Mouse (Mus musculus): ENCODE data around the gene Dis3l2. TPM values are rescaled to one million over a fixed set of nuclear protein-coding genes. Genes with fewer than 3 reads are reported as not detected.

Gene Dis3l2
- total RNA-seq, 2 experiments from 2014 or later: 12.2 to 13.4 TPM

DNA sequence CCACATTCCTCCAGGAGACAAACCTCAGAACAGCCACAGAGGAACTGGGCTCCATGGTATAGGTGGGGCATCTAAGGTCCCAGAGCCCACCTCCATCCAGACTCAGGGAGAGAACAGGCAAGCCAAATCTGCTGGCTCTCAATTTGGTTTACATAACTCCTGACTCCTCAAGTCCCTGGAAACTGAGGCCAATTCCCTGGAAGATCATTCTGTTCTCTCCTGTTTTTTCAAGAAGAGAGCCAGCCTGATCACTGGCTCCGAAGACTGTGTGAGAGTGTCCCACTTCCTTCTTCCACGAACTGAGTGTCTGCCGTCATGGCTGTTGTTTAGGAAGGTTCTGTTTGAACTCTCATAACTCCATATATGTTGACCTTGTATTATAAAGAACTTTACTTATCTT lies 305.5 kb downstream of the Dis3l2 start:
- no peak for DNase-seq (ENCODE audit: low spot score)

DNA sequence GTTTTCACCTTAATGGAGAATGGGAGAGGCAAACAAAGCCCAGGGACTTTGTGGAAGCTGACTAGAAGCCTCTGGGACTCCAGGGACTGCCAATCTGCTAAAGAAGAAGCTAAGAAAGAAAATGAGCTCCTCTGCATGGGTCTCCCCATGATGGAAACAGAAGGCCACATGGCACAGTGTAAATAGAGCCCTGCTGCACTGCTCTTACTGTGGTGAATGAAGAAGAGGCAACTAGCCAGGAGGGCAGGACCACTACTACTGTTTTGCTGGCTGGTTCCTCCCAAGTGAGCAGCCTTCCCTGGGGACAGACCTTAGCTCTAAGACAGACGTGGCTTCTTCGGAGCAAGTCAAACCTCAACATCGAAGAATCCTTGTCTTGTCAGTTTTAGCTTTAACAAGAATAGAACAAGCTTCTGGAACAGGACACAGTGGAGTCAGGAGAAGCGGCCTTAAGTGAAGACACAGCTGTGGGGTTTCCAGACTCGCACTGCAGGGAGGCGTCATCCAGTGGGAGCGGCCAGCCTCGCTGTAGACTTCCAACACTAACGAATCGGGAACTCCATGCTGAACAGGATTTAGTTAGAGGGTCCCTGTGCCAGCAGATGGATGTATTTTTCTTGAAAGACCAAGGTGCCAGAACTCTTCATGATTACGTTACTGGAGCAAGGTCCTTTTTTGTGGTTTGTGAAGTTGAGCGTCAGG lies 307.2 kb downstream of the Dis3l2 start:
- DNase-seq (ENCODE audit: low spot score): peak; percentile 43

DNA sequence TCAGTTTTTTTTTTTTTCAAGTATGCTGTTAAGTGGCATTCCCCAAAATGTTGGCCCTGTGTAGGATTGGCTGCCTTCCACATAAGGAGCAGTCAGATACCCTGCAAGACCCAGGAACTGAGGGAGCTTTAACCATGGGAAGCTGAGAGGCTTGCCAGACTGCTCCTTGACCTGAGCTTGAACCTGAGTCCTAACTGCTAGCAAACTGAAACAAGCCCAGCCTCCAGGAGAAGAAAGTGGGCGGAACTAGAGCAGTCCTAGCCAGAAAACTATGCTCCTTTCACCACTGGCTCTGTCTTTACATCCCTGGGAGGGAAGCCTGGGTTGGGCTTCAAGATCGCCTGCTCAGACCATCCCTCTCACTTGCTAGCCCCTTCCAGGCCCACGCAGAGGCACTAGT lies 308.1 kb downstream of the Dis3l2 start:
- no peak for DNase-seq (ENCODE audit: low spot score)

DNA sequence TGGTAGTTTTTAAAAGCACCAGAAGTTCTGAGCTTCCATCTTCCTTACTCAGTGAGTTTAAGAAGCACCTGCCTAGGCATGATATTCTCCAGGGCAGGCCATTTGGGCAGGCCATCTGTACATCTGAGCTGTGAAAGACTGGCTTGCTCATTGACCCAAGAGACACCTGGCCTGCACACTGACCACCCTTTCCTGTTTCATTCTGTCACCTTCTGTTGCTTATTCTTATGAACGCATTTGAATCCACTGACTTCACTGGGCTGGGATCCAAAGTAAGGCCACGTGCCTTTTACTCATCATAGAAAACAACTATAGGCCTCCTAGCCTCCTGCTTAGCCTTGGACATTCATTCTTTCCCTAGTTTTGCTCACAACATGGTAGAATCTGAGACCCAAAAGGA lies 309.0 kb downstream of the Dis3l2 start:
- DNase-seq (ENCODE audit: low spot score): no peak

DNA sequence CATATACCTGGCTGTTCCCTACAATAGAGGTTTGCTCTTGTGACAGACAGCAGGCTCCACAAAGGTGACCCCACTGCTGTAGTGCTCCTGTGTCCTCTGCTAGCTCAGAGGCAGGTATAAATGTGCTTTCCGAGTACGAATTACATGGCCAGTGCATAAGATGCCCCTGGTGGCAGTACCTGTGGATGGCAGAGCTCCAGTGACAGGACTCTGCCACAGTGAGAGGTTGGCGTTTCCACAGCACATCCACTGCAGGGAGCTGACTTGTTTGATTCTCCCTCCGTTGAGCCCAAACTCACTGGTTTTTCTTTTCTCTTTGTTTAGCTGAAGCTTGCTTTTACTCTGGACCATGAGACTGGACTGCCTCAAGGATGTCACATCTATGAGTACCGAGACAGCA lies 317.1 kb downstream of the Dis3l2 start:
- DNase-seq (ENCODE audit: low spot score): no peak

DNA sequence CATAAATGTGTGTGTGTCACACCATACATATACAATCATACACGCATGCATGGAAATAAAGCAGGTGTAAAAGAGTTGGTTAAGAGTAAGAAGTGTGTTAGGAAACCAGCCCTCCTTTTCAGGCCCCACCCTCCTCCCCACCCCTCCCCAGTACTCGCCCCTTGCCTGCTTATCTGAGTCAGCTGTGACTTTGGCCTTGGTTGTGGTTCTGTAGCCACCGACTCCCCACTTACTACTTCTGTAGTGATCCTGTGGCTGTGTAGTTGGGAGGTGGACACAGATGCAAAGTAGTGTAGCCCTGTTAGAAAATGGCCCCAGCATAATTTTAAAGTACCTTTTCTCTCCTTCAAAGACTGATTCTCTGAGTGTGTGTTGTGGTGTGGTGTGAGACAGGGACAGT lies 318.0 kb downstream of the Dis3l2 start:
- DNase-seq (ENCODE audit: low spot score): no peak

DNA sequence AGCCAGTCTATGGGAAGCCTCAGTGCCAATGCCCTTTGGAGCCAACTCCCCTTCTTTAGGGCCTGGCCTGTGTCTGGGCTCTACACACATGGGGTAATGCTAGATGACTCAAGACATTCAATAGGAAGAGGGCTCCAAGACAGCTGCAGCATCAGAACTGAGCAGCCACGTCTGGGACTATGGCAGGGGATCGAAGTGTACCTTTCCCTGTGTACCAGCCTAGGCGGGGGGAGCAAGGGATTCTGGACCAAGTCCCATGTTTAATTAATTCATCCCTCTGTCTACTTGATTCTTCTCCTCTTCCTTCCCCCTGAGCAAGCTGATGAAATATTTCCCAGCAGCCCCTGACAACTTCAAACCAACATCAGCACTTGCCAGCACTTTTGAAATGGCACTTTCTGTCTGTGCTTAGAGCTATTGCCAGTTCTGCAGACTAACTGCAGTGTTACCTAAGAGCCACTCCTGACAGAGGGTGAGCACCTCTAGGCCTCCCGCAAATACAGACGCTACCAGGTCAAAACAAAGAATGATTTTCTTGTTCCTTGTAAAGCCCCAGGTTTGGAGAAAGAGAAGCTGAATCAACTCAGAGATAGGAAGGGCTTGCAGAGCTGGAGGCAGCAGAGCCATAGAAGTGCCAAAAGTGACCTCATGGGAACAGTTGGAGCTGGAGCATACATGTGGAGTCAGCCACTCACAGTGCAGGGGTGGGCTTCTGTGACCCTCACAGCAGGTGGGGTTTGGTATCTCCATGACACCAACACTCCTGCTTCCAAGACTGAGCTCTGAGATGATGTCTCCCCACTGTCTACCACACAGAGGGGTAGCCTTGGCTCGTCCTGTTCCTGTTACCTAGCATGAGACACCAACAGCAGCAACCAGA lies 319.9 kb downstream of the Dis3l2 start:
- no peak for DNase-seq (ENCODE audit: low spot score)

DNA sequence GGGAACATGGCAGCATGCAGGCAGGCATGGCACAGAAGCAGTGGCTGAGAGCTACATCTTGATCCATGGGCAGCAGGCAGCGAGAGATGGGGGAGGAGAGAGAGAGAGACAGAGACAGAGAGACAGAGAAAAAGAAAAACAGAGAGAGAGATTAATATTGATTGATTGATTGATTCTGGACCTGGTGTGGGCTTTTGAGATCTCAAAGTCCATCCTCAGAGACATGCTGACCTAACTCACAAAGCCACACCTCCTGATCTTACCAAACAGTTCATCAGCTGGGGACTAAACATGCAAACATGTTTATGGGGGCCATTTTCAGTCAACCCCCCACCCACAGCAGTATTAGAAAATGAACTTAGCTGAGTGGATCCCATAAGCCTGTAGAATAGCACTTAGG lies 321.4 kb downstream of the Dis3l2 start:
- no peak for DNase-seq (ENCODE audit: low spot score)

DNA sequence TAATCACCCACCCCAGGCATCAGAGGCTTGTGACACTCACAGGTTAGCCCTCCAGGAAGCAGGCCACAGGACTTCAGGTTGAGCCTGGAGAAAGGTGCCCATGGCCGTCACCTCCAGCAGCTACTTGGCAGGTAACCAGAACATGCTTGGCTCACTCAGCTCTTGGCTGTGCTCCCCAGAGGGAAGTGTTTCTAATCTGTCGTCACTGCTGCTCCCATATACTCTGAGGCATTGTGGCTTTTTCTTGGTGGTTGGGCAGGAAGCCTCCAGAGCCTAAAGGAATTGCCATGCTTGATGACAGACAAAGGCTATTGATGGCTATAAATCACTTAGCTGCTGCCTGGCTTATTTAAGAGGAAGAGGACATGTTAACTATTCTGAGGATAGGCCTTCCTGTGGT lies 325.2 kb downstream of the Dis3l2 start:
- DNase-seq (ENCODE audit: low spot score): peak; percentile 38

DNA sequence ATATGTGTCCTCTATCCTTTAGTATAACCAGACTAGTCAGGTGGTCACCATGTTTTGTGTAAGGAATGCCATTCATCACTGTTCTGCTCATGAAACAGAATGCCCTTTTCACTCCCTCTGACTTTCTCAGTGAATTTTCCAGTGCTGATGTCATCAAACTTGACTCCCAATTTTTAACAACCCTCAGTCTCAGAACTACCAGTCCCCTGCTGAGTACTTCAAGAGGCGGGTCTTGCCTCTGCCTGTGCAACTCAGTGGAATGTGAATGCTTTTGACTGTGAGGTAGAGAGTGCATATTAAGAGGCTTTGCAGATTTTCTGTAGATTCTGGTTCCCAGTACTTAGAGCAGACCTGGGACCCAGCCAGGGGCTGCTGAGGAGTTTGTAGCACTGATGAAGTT lies 327.0 kb downstream of the Dis3l2 start:
- no peak for DNase-seq (ENCODE audit: low spot score)

DNA sequence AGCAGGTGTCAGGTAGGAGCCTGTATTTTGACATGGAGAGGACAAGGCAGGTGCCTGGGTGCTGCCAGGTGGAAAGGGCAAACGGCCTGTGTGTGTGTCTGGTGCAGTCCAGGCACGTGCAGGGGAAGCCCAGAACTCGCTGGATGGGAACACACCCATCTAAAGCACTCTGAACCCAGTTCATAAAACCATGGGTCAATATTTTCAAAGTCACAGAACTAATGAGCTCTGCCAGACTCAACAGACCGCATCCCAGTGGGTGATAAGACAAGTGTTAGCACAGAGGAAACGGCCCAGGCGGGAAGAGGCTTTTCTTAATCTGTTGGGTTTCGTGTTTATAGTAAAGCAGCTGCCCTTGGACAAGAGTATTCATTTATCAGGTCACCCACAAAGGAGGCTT lies 328.9 kb downstream of the Dis3l2 start:
- no peak for DNase-seq (ENCODE audit: low spot score)

DNA sequence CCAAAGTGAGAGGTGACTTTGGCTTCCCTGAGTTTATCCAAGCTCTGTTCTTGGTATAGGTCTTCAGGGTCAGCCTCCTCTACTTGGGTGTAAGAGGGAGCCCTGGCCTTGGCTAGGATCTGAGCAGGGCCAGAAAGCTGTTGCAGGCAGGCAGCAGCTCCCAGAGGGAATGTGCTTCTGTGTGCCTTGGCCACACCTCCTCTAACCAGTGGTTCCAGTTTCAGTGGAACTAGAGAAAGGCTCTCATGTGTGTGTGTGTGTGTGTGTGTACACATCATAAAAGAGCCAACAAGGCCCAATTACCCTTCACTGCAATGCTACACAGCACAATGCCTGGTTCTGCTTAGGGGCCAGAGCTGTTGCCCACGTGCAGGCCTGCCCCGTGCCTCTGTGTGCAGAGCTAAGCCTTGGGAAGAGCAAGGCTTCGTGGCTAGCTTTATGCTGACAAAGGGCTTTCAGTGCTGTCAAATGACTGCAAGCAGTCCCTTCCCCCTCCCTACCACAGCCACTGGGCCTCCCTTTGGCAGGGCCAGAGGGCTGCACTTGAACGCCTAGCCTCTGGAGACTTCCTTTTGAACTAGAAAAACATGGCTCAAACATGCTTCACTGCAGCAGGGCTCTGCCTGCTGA lies 332.0 kb downstream of the Dis3l2 start:
- DNase-seq (ENCODE audit: low spot score): peak; percentile 44

DNA sequence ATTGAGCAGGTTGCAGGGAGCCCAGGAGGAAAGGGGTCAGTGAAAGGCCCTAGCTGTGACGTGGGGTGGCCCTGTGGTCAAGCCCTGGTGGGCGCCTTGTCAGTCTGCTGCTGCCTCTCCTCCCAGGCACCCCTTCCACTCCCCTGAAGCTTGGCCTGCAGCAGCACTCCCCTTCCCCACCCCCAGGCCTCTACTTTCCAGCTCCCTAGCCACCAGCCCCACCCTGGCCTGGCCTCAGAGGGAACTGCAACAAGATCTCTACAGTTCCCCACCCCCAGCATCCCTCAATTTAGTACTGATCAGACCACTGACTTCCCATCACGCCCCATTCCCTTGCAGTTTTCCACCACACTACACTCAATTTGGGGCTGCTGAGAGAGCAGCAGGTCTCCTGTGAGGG lies 332.7 kb downstream of the Dis3l2 start:
- DNase-seq (ENCODE audit: low spot score): peak; percentile 20

DNA sequence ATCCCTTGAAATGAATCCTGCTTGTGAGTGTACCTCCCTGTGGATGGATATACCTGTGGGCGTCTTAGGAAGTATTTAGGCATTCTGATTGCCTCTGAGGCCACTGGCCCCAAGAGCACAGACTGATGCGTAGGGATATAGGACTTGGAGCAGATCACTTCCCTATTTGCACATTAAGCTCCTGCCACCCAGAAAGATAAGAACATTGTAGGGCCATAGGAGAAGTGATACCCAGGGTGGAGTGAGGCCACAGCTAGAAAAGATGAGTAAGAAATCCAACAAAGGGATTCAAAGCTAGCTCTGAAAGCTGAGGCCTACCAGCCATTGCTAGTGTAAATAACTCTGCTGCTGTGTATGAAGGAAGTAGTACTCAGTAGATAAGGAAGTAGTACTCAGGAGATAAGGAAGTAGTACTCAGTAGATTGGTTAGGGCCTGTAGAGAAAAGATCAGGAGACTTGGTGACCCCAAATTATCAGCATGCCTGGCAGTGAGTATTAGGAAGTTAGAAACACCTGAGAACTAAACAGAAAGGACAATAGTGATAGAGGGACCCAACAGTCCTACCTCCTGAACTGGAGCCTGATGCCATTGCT lies 335.0 kb downstream of the Dis3l2 start:
- no peak for DNase-seq (ENCODE audit: low spot score)

DNA sequence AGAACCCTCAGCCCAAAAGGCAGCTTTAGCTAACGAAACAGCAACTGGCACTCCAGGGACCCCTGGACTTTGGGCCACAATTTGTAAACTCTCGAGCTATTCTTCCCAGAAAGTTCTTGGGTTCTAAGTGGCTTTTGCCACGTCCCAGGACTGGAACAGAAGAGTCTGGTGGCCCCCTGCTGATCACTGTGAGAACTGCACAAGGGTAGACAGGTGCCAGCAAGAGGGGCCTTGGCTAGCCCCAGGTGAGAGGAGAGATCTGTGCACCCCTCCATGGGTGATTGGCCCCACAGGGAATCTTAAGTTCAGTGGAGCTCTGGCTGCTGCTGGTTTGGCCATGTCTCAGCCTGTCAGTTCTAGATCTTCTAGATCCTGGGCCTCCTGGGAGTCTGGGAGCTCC lies 337.5 kb downstream of the Dis3l2 start:
- DNase-seq (ENCODE audit: low spot score): peak; percentile 74

DNA sequence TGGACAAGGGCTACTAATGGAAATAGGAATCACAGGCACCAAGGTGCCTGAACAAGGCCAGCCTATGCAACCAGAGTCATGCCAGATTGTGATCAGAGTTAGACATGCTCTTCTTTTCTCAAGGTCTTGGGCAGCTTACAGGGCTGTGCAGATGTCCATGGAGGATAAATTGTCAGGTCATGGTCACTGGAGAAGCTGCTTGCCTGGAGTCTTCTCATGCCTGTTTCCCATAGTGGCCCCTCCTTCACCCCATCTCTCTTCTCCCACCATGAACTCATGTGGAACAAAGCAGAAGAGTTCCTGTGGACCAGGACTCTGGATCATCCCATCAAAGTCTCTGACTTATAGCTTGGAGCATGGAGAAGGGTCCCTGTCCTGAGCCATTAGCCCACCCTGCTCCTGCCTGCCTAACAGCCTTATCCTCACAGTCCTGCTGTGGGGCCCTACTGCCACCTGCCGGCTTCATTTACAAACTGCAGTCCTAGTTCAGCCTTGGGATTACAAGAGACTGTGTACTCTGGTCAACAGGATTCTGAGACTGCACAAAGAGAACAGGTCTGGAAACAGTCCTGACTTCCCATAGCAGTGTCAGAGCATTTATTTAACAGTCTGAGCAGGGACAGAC lies 338.3 kb downstream of the Dis3l2 start:
- peak; percentile 76 for DNase-seq (ENCODE audit: low spot score)

DNA sequence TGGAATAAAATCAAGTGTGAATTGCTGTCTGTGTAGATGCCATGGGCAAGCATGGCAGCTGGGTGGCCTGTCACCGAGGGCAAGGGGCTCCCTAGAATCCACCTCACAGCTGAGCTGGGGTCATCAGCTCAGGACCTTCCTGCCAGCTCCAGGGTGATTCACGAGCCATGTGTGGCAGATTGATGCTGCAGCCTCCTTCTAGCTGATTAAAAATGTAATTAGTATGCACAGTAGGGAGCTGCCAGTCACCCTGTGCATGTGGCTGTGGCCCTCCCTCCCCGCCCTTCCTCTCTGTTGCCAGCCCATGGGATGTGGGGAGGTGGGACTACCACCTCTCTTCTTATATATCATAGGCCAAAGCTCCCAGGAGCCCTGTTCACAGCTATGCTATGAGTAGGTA lies 346.5 kb downstream of the Dis3l2 start:
- no peak for DNase-seq (ENCODE audit: low spot score)

DNA sequence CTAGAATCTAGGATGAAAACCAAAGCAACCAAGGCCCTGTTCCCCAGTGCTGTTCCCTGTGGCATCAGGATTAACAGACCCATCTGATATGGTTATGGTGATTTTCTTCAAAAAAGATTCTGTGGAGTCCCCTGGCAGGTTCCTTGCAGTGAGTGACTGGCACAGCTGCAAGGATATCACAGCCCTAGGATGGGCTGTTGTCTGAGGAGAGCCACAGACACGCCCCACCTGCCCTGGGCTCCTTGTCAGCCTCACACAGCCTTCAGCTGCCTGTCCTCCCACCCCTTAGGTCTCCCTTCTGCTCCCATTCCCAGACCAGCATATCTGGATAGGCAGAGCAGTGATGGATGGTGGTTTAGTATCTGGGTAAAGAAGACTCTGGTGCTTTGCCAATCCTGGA lies 347.1 kb downstream of the Dis3l2 start:
- DNase-seq (ENCODE audit: low spot score): no peak

DNA sequence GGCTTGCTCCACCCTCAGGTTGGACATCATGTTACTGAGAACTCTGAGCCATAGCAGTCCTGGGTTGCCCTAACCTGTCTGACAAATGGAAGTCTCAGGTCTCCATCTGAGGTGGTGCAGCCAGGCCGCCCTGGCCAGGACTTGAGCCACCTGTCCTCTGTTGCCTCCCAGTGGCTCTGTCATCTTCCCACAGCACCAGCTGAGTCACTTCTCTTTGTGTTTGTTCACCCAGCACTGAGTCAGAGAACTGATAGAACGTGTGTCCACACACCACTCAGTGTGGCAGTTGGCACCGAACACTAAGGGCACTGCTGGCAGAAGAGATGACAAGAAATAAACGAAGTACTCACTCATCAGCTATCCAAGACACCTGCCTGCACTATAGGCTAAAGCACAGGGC lies 347.8 kb downstream of the Dis3l2 start:
- no peak for DNase-seq (ENCODE audit: low spot score)

DNA sequence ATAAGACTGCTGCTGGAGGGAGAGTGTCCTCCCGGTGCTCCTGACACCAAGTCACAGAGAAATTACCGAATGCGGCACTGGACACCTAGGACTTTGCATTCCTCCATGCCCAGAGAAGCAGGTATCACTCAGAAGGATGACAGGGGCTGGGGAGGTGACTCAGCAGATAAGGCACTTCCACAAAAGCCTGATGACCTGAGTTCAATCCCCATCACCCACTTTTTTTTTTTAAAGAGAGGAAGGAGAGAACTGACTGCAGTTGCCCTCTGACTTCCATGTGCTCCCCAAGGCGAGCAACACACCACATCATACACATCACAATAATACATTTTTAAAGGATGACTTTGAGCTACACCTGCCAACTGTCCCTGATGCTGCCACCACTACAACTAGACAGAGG lies 353.5 kb downstream of the Dis3l2 start:
- no peak for DNase-seq (ENCODE audit: low spot score)

DNA sequence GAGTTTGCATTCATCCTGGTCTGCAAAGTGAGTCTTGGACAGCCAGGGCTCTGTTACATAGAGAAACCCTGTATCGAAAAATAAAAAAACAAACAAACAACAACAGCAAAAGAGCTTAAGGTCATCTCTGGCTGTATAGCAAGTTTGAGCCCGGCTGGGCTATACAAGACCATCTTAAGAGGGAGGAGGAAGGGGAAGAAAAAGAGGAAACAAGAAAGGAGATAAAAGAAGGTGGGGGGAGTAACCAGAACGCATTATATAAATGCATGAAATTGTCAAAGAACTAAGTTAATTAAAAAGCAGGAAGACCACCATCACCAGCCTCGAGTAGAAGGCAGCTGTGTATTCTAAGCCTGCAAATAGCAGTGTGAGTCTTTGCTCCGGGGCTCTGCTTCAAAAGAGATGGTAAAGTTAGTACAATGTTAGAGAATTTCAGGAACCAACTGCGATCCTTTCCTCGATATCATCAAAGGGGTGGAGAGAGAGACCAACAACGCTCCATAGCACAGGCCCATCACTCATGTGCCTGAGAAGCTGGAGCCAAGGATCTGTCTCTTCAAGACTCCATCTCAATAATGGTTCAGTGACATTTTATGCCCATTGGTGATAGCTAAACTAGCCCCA lies 355.5 kb downstream of the Dis3l2 start:
- no peak for DNase-seq (ENCODE audit: low spot score)
